Mouse (Mus musculus): ENCODE results near the gene Akap9.
"Not testable (repeated sequence)": the region's sequence is repeated elsewhere in the genome, so short reads cannot be mapped to it uniquely, and the experiment has no call there.

Akap9 gene

DNA sequence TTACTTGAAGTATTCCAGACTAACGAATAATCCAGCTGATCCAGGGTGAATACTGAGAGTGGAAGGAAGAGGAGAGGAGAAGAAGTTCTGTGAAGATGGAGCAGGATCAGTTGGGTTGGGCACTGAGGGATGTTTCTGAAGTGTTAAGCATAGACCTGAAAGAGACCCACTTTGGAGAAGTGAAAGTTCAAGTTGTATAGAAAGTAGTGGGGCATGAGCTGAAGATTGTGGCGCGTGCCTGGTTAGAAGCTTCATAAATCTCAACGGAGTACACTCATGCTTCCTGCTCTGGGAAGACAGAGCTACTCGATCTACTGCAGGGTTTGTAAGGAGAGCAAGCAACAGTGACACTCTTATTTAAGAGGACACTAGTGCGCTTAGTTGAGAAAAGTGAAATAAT, 41.3 kb downstream of the Akap9 start:
- DNase-seq (ENCODE audit: low read depth, low spot score): no peak

DNA sequence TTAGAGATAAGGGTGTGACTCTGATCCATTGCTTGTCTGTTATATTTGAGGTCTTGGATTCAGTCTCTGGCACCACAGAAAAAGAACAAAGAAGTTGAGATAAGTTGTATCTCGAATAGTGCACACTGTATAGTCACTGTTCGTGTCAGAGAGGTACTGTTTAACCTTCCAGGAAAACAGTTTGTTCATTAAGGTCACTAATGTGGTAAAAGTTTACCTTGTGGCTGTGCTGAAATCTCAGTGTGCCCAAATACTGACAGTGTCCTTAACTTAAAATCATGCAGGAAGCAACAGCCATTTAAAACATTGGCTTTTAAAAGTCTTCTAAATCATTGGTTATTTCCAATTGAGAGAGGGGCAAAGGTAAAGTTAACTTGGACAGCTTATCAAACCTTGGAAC, 43.1 kb downstream of the Akap9 start:
- no peak for DNase-seq (ENCODE audit: low read depth, low spot score)

DNA sequence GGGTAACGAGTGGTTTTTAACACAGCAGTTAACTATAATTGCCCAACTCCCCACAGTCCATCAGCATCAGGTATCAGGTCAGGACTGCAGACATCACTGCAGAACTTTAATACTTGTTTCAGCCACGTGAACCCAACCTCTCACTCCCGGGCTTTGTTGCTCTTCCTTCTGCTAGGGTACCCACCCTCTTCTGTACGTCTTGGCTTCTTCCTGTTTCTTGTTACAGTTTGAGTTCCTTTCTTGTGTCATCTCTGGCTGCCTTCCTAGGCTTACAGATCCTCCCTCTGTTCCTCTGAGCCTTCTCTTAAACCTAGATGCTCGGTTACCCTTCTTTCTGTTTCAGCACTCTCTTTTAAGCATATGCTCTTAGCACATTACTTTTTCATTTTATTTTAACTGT, 45.9 kb downstream of the Akap9 start:
- DNase-seq (ENCODE audit: low read depth, low spot score): no peak

DNA sequence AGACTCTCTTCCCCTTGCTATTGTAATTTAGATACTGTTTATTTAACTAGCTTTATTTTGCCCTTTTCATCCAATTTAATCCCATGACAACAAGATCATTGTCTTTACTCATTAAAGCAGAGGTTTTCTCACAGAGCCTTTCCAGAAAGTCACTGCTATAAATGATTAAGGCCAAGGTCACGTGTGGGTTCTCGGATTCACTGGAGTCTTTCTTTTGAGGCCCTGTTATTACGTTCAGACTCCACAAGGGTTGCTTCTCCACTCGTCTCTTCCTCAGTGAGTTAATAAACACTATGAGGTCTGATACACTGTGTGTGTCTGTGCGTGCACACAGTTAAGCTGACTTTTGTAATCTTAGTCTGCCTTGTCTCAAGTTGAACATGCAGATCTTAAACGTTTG, 47.0 kb downstream of the Akap9 start:
- no peak for DNase-seq (ENCODE audit: low read depth, low spot score)

DNA sequence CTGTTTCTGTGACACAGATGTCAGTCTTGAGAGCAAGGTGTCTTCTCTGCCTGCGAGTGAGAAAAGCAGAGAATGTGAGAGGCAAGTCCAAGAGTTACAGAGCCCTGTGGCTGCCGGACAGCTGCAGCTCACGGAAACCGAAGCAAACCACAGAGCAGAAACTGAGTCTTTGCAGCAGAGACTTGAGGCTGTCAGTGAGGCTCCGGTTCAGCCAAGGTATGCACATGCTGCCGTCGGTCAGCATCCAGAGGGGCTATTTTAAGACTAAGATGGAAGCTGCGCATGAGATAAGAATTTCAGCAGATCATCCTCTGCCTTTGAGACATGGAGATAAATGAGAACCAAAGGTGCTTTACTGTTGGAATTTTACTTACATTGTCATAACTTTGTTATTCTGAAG, 48.3 kb downstream of the Akap9 start:
- no peak for DNase-seq (ENCODE audit: low read depth, low spot score)

DNA sequence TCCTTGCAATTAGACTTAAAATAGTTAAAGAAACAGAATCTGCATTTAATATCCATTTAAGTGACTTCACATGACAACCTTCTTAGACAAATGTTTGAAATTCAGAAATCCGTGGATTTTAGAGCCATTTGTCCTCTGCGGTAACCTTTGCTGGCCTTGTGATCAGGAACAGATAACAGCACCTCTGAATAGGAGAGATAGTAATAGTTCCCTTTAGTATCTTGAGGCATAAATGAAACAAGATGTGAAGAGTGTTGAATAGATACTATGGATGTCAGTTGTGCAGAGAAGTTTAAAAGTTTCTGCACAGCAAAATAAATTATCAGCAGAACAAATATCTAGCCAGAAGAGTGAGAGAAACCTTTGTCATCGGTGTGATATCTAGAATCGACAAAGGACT, 50.0 kb downstream of the Akap9 start:
- DNase-seq (ENCODE audit: low read depth, low spot score): no peak

DNA sequence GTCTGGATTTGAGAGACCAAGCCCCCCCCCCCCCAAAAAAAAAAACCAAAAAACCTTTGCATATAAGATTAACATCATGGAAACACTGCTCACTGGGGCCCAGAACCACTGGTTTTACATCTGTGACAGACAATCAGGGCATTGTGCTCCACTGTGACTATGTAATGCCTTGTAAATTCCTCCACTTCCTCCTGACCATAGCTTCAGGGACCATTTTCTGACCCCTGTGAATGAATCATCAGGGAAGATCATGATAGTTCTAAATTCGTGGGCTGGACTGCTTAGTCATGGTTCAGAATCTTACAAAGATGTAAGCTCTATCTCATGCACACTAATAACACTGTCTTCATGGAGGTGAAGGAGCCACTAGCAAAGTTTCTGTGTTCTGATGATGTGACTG, 61.8 kb downstream of the Akap9 start:
- DNase-seq (ENCODE audit: low read depth, low spot score): no peak

DNA sequence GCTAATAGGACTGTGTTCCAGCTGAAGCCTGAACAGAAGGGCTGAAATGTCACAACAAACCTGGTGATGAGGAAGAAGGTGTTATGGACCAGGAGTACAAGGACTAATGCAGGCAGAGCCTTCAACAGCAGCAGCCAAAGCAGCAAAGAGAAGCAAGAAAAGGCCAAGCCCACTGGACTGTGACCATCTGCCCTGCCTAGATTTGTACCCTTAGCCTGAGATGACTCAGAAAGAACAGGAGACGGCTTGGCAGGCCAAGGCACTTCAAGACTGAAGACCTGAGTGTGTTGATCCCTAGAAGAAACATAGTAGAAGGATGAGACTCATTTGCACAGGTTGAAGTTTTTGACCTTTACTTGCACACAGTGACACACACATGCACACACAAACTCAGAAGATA, 62.6 kb downstream of the Akap9 start:
- no peak for DNase-seq (ENCODE audit: low read depth, low spot score)

DNA sequence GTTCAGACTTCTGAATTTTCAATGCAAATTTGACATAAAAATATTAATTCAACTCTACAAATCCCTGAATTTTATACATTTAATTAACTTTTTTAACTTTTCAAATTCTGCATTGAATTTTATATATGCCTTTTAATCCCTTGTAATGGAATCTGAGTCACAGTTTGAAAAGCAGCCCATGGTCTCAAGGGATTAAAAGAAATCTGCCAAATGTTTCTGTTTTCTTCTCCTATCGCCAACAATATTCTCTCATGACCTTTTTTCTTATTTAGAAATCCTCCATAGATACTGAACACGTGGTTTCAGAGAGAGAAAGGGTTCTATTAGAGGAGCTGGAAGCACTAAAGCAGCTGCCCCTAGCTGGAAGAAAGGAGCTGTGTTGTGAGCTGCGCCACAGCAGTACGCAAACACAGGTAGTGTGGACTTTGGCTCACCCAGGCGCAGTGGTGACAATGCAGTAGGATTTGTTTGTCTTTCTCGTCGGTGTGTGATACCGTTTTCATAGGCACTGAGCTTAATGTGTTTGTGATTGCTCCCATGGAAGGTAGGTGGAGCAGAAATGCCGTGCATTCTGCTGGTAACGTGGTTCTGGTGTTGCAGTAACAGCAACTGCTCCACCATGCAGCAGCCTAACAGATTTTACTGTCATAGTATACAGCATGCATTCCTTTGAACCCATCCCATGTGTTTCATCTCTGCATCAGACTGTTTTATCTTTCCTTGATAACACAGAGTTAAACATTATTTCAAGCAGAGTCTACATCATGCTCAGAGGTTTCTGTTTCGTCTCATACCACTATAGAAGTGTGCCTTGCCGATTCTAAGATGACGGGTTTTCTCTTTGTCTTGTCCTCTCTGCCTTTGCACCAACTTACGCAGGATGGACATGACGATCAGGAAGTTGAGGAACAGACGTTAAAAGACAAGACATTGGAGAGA, 76.9 kb downstream of the Akap9 start:
- DNase-seq (ENCODE audit: low read depth, low spot score): no peak

DNA sequence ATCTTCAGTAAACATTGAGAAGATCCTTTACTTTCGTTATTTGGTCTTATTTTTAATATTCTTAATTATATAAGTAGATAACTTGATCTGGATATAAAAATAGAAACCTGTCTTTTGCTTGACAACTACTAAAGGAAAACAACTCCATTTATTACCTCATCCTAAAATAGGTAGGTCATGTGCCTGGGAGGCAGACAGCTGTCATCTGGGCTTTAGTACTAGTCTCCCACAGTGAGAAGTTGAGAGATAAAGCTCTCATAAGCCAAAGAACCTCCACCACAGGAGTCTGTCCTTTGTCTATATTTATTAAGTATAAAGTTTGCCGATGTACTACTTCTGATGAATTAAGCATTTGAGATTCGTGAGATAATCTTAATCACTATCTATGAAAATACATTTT, 78.8 kb downstream of the Akap9 start:
- no peak for DNase-seq (ENCODE audit: low read depth, low spot score)

DNA sequence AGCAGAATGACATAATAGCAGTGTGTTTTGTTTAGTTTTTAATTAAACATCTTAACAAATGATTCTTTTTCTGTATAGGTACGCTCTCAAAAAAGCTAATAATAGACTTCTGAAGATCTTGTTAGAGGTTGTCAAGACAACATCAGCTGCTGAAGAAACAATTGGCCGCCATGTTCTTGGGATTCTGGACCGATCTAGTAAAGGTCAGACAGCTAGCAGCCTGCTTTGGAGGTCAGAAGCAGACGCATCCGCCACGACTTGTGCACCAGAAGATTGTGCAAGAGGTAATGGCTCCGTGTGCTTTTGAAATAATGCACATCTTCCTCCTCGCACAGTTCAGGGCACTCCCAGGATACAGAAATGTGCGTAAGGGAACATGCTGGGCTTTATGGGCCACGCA, 80.4 kb downstream of the Akap9 start:
- DNase-seq (ENCODE audit: low read depth, low spot score): no peak

DNA sequence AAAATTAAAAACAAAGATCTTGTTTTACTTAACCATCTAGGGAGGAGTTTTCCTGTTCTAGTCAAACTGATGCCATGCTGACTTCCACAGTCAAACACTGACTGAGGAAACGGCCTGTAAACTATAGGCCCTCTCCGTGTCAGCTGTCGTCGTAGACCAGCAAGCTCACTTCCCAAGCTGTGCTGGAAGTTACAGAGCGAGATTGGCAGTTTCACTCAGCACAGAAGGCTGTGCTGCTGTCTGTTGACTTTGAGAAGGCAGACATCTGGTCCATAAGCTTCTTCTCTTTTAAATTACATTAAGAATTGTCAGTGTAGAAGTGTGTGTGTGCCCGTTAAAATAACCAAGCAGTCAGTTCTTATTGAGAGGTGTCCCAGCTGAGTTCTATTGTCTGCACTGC, 81.7 kb downstream of the Akap9 start:
- DNase-seq (ENCODE audit: low read depth, low spot score): no peak

DNA sequence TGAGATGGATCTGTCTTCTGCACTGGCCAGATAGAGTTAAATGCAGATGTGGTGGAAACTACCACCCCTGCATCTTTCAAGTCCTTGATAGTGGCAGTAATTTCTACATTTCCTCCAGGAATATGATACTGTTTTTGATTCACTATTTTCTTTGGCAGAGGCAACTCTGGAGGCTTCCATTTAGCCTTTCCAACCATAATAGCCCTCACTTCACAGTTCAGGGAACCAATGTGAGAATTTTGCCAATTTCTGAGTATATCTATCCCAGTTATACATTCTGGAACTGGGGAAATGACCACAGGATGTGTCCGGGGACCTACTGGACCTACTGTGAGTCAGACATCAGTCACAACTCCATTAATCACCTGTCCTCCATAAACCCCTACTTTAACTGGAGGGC, 89.8 kb downstream of the Akap9 start:
- DNase-seq (ENCODE audit: low read depth, low spot score): not testable (repeated sequence)

DNA sequence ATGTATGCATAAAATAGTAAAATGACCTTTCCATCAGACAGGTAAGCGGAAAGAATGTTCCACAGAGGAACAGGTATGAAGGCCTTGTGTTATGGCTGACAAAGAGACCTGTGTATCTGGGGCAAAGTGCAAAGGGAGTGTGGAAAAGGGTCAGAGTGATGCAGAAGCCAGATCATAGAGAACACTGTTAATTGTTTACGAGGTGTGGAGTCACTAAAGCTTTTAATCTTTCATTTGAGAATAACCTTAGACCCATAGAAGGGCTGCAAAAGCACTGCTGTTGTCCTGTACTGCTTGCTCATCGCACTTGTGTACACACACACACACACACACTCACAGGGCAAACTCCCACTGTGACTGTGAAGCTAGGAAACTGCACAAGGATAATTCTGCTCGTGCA, 91.5 kb downstream of the Akap9 start:
- no peak for DNase-seq (ENCODE audit: low read depth, low spot score)

DNA sequence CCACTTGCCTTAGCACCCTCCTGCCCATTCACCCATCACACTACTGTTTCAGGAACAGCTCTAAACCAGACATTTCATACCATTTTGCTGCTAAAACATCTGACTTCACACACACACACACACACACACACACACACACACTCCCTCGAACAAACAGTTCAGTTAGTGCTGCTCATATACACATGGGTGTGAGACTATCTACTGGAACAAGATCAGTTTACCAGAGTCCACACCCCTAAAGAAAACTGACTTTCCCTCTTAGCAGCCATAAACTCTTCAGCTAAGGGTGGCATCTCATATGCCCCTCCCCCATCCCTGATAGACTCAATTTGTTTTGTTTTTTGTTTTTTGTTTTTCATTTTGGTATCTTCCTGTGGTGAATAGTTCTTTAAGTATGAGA, 92.2 kb downstream of the Akap9 start:
- DNase-seq (ENCODE audit: low read depth, low spot score): no peak

DNA sequence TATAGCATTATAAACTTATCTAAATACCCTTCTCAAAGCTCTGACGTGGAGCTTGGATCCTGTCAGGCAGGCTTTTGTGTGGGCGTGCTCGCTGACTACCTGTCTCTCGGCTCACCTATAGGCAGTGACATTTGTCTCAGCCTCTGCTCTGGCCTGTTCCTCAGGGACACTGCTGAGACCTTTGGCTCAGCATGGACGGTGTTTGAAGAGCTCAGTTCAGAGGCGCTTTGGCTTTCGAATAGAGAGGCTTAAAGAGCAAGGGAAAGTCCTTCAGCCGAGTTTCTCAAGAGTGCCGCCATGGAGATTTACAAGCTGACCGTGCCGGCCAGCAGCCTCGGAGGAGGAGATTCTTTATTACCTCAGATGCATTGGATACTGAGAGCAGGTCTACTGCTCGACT, 95.3 kb downstream of the Akap9 start:
- DNase-seq (ENCODE audit: low read depth, low spot score): no peak

DNA sequence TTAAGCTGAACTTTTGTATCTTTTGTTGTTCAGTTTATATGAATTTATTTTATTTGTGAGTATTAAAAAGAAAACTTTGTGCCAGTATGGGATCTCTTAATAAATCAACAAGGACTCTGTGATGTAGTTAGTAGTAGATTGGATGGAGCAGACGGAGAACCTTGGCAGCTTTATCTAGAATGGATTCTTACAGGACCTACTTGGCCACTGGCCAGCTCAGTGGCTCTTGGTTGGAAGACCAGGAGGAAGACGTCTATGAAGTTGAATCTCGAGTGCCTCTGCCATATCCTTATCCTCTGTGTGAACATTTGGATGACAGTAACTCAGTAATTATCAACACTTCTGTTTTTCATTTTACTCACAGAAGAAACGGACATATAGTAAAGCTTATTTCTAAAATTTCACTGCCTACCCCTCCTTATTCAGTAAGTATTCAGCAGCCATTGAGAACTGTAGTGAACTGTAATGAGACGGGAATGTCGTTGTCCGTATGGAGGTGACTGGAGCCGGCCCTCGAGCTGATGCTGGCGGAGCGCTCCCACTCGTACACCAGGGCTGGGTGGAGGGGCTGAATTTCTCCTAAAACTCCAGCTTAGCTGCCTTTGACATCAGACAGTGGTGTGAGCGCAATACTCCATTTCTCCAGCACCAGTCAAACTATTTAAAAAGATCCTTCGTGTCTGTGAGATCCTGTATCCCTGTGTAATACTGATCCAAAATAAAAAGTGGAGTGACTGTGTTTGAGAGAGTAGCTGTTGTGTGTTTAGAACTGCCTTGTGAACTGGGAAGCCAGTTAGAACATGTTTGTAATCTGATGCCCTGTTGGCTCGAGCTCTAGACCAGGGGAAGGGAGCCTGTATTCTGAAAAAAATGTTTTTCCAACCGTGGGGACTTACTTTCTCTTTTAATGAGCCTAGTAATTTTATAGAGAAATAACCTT, 96.2 kb downstream of the Akap9 start:
- DNase-seq (ENCODE audit: low read depth, low spot score): no peak

DNA sequence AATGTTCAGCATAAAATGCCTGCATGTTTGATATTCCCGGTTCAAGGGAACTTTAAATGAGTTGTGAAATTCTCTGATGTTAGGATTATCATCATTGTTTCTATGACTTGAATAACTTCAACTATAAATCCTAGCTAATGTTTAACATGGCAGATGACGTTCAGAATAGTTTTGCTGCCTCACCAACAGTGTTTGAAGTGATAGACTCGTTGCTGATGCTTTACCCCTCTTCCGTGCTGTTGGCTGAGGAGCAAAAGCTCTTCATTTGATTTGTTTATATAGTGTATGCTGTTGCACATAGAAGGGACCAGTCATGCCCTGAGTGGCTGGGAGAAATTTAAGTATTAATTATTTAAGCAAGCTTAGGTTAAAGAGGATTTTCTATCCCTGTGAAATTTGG, 96.9 kb downstream of the Akap9 start:
- no peak for DNase-seq (ENCODE audit: low read depth, low spot score)

DNA sequence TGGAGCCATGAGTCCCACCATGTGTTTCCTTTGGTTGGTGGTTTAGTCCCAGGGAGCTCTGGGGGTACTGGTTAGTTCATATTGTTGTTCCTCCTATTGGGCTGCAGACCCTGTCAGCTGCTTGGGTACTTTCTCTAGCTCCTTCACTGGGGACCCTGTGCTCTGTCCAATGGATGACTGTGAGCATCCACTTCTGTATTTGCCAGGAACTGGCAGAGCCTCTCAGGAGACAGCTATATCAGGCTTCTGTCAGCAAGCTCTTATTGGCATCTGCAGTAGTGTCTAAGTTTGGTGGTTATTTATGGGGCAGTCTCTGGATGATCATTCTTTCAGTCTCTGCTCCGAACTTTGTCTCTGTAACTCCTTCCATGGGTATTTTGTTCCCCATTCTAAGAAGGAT, 98.5 kb downstream of the Akap9 start:
- not testable (repeated sequence) for DNase-seq (ENCODE audit: low read depth, low spot score)

DNA sequence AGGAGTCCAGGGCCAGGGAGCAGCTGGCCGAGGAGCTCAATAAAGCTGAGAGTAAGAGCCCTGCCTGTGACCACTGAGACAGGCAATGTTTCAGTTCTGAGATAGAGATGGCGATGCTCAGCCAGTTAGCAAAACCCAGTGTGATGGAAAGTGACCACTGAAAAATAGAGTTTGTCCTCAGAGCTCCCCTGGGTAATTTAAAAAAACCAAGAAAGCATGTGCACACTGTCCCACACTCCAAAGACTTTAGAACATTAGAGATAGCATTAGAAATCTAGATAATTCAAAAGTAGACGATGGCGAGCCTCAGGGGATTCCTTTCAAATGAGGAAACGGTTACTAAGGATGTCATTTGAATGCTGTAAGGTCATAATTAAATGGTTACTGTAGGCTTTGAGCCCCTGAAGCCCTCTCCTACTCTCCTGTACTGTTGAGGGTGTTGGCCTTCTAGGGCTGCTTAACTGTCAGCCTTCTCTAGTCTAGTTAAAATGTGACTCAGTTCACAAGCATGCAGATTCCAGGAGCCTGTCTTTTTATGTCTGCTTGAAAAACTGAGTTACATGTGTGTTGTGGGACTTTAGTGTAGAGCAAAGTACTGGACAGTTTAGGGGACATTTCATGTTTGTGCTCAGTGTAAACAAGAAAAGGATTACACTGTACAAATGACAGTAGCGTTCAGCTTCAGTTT, 100.8 kb downstream of the Akap9 start:
- no peak for DNase-seq (ENCODE audit: low read depth, low spot score)

DNA sequence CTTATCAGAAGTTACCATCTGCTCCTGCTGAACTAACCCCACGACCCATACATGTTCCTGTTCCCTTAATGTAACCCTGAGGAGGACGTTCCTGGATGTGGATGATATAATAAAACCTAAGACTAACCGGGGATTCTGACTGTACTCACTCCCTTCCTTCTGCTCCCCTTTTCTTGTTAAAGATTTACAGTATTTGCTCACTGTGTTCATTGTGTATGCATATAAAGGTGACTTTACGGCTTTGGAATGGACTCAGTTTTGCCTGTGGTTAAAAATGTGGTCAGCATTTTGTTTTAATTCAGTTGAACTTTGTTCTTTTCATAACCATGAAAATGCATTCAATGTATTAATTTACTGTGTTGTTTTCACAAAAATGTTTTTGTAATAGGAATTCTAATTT, 104.0 kb downstream of the Akap9 start:
- DNase-seq (ENCODE audit: low read depth, low spot score): no peak

DNA sequence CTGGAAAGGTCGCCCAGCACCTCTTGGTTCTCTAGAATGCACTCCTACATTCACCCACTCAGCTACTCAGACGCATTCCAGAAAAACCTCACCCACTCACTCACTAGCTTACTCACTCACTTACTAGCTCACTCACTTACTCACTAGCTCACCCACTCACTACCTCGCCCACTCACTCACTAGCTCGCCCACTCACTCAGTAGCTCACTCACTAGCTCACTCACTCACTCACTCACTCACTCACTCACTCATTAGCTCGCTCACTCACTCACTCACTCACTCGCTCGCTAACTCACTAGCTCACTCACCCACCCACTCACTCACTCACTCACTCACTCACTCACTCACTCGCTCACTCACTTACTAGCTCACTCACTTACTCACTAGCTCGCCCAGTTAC, 108.8 kb downstream of the Akap9 start:
- no peak for DNase-seq (ENCODE audit: low read depth, low spot score)
